Mouse (Mus musculus): Measurements from ENCODE around the gene Psmc3. TPM values are rescaled to one million over a fixed set of nuclear protein-coding genes. Genes with fewer than 3 reads are reported as not detected.

Psmc3 gene
- total and polyA plus RNA-seq, 2 experiments = 69.4 to 190 TPM

DNA sequence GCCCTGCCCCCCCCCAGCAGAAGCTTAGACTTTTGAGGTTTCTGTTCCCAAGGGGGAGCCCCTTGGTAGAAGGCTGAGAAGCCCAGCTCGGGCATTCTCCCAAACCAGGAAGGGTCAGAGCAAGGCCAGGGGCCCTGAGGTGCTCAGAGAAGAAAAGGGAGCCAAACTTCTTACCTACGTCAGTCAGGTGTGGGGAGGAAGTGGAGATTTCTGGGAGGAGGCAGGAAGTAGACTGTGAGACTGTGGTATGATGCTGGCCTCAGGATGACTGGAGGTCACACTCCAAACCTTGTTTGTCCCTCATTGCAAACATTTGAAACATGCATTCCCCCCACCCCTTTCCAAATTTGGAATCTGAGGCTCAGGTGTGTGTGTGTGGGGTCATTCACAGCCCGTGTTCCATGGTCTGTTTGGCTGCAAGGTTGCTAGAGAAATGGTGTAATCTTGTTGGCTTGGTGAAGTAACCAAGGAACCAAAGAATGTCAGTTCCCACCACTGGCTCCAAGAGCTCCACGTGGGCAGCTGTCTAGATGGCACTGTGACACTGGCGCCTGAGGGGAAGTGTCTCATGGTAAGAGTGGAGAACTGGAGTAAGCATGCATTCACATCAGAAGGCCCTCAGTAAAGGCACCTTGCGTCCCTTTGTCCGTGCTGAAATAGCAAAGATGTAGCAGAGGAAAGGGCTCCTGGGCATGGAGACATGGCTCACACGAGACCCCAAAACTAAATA lies 27.1 kb downstream of the Psmc3 start:
- Histone ChIP-seq H3K4me3 (ENCODE audit: insufficient read depth, low read depth, low read length) (no peak overlapping the region), H3K27ac (replicated peaks; ENCODE audit: insufficient read depth, low read depth, low read length) (no peak overlapping the region; the same call in 1 of the 2 replicates), H3K36me3 (ENCODE audit: control insufficient read depth, insufficient read depth, low read length) (no peaks in the 10 kb centered on the region), H3K79me2 (ENCODE audit: control insufficient read depth, insufficient read depth, low read length) (no peaks in the 10 kb centered on the region), H3K27me3 (ENCODE audit: control insufficient read depth, insufficient read depth, low read length) (peaks cover 2% of the 10 kb centered on the region; the same call in 1 of the 2 replicates), H3K9ac (ENCODE audit: low read depth, low read length) (no peak overlapping the region), H3K4me1 (ENCODE audit: control insufficient read depth, insufficient read depth, low read length) (no peaks in the 10 kb centered on the region; the same call in 1 of the 2 replicates)
- no peak for TF ChIP-seq POLR2A (IDR thresholded peaks at IDR 0.05; ENCODE audit: extremely low read depth, insufficient read depth, low read length)
- no peak for TF ChIP-seq CTCF (IDR thresholded peaks at IDR 0.05; ENCODE audit: low read depth, low read length)
- no peak for DNase-seq (ENCODE audit: extremely low read depth, low read depth, low spot score)
- whole genome bisulfite sequencing = 76% methylated on average over 8 of the region's 8 CpGs

DNA sequence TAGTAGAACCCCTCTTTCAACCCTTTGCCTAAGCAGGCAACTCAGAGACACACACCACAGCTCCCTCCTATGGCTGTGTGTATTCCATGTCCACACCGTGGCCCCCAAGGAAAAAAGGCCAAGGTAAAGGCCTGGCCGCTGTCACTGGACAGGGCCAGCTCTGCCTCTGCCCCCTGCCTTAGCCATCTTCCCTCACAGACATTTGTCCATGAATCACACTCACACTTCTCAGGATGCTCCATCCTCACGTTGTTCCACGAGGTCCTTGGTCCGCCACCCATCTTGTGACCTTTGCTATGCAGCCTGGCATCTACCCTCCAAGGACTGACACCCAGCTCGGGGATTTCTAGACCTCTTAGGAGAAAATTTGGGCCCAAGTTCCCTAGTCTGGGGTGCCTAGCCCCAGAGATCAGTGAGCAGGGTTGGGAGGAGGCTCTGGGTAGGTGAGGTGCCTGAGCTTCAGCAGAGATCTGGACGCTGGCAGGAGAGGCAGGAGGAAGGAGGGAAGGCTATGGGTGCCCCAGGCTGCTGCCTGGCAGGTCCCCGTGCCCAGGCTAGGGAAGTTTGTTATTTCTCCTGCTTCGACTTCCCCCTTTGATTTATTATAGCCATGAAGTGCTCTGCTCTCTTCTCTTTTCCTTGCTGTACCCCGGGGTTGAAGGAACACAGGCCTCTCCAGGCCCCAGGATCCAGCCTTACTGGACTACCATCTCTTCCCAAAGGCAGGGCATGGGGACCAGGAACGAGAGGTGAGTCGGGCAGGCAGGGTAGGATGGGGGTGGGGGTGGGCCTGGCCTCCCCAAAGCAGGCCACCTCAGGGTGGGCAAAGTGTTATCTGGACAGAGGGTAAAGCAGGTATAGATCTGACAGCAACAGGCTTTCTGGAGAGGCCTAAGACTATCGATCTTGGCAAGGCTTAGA lies 28.2 kb downstream of the Psmc3 start, which contains the start of gene Spi1:
Gene Spi1 (plus strand): TSS at position 616 of the 921 bp plus-strand sequence.
- no peaks in the 10 kb centered on the region; the same call in 1 of the 2 replicates for H3K4me1 ChIP-seq (ENCODE audit: control insufficient read depth, insufficient read depth, low read length)
- no peak for DNase-seq (ENCODE audit: extremely low read depth, low read depth, low spot score)
- no peaks in the 10 kb centered on the region for H3K79me2 ChIP-seq (ENCODE audit: control insufficient read depth, insufficient read depth, low read length)
- no peak for TF ChIP-seq CTCF (IDR thresholded peaks at IDR 0.05; ENCODE audit: low read depth, low read length)
- TF ChIP-seq POLR2A (IDR thresholded peaks at IDR 0.05; ENCODE audit: extremely low read depth, insufficient read depth, low read length) = no peak
- peak within 1 kb of the TSS; percentile 84 for H3K27ac ChIP-seq (replicated peaks; ENCODE audit: insufficient read depth, low read depth, low read length)
- 83% methylated on average over 13 of the region's 13 CpGs for WGBS
- H3K4me3 ChIP-seq (ENCODE audit: insufficient read depth, low read depth, low read length) = peak within 1 kb of the TSS; percentile 18; the same call in 1 of the 2 replicates
- H3K27me3 ChIP-seq (ENCODE audit: control insufficient read depth, insufficient read depth, low read length) = peaks cover 2% of the 10 kb centered on the region; the same call in 1 of the 2 replicates
- no peaks in the 10 kb centered on the region for H3K36me3 ChIP-seq (ENCODE audit: control insufficient read depth, insufficient read depth, low read length)
- H3K9ac ChIP-seq (ENCODE audit: low read depth, low read length) = peak within 1 kb of the TSS; percentile 71

DNA sequence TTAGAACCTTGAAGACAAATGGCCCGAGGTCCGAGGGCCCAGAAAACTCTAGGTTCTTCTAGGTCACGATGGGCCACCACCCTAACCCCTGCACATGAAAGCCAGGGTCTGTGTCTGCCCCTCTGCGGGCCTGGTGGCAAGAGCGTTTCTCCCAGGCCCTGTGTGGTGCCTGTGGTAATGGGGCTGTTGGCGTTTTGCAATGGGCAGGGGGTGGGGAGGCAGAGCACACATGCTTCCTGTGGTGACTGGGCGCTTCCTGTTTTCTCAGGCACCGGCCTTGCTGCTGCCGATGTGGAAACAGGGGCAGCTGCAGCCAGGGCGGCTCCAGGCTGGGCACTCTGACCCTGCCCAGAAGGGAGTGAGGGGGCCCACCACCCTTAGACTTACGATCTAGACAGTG lies 29.0 kb downstream of the Psmc3 start:
- Histone ChIP-seq H3K9ac (ENCODE audit: low read depth, low read length) (peak overlapping the region; percentile 71), H3K4me1 (ENCODE audit: control insufficient read depth, insufficient read depth, low read length) (no peaks in the 10 kb centered on the region; the same call in 1 of the 2 replicates), H3K27ac (replicated peaks; ENCODE audit: insufficient read depth, low read depth, low read length) (peak overlapping the region; percentile 84), H3K36me3 (ENCODE audit: control insufficient read depth, insufficient read depth, low read length) (no peaks in the 10 kb centered on the region), H3K79me2 (ENCODE audit: control insufficient read depth, insufficient read depth, low read length) (no peaks in the 10 kb centered on the region), H3K27me3 (ENCODE audit: control insufficient read depth, insufficient read depth, low read length) (peaks cover 2% of the 10 kb centered on the region; the same call in 1 of the 2 replicates), H3K4me3 (ENCODE audit: insufficient read depth, low read depth, low read length) (peak overlapping the region; percentile 18; the same call in 1 of the 2 replicates)
- 67% methylated on average over 11 of the region's 11 CpGs for WGBS
- DNase-seq (ENCODE audit: extremely low read depth, low read depth, low spot score) = peak; percentile 29
- TF ChIP-seq CTCF (IDR thresholded peaks at IDR 0.05; ENCODE audit: low read depth, low read length) (no peak), POLR2A (IDR thresholded peaks at IDR 0.05; ENCODE audit: extremely low read depth, insufficient read depth, low read length) (peak; percentile 36; the same call in 1 of the 2 replicates)

DNA sequence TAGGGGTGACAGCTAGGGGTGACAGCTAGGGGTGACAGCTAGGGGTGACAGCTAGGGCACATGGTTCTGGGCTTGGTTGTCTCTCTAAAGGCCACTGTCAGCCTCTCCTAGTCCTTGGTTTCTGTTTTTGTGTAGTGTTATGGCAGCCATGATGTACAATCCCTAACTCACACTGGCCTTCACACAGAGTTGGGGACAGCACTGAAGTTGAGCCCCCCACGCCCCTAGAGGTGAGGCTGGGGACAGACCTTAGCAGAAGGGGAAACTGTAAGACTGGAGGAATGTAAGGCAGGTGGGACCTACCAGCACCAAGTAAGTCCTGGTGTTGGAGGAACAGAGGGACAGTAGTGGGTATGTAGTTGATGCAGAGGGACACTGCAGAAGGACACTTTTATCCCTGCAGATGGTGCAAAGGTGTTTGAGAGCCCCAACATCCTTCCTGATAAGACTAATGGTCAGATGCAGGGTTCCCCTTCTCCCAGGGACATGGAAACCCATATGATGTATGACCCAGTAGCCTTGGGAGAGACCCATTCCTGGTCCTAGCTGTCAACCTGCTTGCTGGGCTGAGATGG lies 29.6 kb downstream of the Psmc3 start:
- 93% methylated on average over 1 of the region's 1 CpGs for WGBS
- H3K27ac ChIP-seq (replicated peaks; ENCODE audit: insufficient read depth, low read depth, low read length) = peak overlapping the region; percentile 84
- TF ChIP-seq CTCF (IDR thresholded peaks at IDR 0.05; ENCODE audit: low read depth, low read length) (no peak), POLR2A (IDR thresholded peaks at IDR 0.05; ENCODE audit: extremely low read depth, insufficient read depth, low read length) (no peak)
- no peaks in the 10 kb centered on the region for H3K36me3 ChIP-seq (ENCODE audit: control insufficient read depth, insufficient read depth, low read length)
- H3K27me3 ChIP-seq (ENCODE audit: control insufficient read depth, insufficient read depth, low read length) = peaks cover 2% of the 10 kb centered on the region; the same call in 1 of the 2 replicates
- H3K79me2 ChIP-seq (ENCODE audit: control insufficient read depth, insufficient read depth, low read length) = no peaks in the 10 kb centered on the region
- no peaks in the 10 kb centered on the region; the same call in 1 of the 2 replicates for H3K4me1 ChIP-seq (ENCODE audit: control insufficient read depth, insufficient read depth, low read length)
- no peak overlapping the region for H3K4me3 ChIP-seq (ENCODE audit: insufficient read depth, low read depth, low read length)
- peak overlapping the region; percentile 71 for H3K9ac ChIP-seq (ENCODE audit: low read depth, low read length)
- DNase-seq (ENCODE audit: extremely low read depth, low read depth, low spot score) = no peak

DNA sequence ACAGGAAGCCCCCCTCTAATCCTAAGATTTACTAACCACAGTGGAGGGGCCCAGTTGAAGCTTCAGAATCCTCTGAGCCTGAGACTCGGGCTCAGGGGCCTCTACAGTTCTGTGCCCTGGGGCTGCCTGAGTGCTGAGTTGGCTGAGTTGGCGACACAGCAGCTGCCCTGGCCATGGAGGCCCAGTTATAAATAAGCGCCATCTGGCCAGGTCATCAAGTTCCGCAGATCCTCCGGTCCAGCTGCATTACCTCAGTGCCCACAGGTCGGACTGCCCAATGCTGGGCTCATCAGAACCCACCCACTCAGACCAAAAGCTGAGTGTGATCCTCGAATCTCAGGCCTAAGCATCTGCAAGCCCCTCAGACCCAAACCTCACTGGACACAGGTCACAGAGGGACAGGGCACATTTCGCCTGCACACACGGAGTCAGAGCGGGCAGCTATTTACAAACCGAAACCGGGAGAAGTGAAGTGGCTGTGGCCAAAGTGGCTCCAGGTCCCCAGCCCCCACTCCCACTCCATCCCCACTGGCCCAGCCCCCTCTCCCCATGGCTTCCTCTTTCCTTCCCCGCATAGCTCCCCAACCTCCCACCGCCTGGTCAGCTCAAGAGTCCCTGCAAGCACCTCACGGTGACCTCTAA lies 30.5 kb downstream of the Psmc3 start:
- no peak overlapping the region; the same call in 1 of the 2 replicates for H3K9ac ChIP-seq (ENCODE audit: low read depth, low read length)
- no peaks in the 10 kb centered on the region for H3K4me1 ChIP-seq (ENCODE audit: control insufficient read depth, insufficient read depth, low read length)
- H3K4me3 ChIP-seq (ENCODE audit: insufficient read depth, low read depth, low read length) = no peak overlapping the region
- whole genome bisulfite sequencing = 91% methylated on average over 15 of the region's 15 CpGs
- DNase-seq (ENCODE audit: extremely low read depth, low read depth, low spot score) = no peak
- TF ChIP-seq CTCF (IDR thresholded peaks at IDR 0.05; ENCODE audit: low read depth, low read length) = no peak
- TF ChIP-seq POLR2A (IDR thresholded peaks at IDR 0.05; ENCODE audit: extremely low read depth, insufficient read depth, low read length) = no peak
- no peaks in the 10 kb centered on the region for H3K36me3 ChIP-seq (ENCODE audit: control insufficient read depth, insufficient read depth, low read length)
- no peaks in the 10 kb centered on the region for H3K27me3 ChIP-seq (ENCODE audit: control insufficient read depth, insufficient read depth, low read length)
- no peaks in the 10 kb centered on the region for H3K79me2 ChIP-seq (ENCODE audit: control insufficient read depth, insufficient read depth, low read length)
- H3K27ac ChIP-seq (replicated peaks; ENCODE audit: insufficient read depth, low read depth, low read length) = peak overlapping the region; percentile 84

Data from liver, adult 2 months (tissue).